Mouse (Mus musculus) common myeloid progenitor, adult 5-6 weeks (primary cell): ENCODE measurements around the gene Tmem39b. TPM values are rescaled to one million over a fixed set of nuclear protein-coding genes. Genes with fewer than 3 reads are reported as not detected.
A peak's percentile ranks its signal among the peaks of the same experiment; 100 is the strongest.

Experiments used
- ATAC-seq: replicated peaks from 2 replicates; pipeline ENCODE4 v1.8.0; 2016; ENCODE audit warnings: low read depth, mild to moderate bottlenecking, moderate TSS enrichment, inconsistent platforms; ENCODE audit not compliant: poor library complexity, severe bottlenecking
- total RNA-seq: library from RNA; stranded (forward); fragments of 200-1000, 187-1606 nt; gene quantifications from 2 replicates; pipeline ENCODE4 v1.2.3, GENCODE M21; 2017

Gene Tmem39b
- total RNA-seq, 1 experiment from 2014 or later, result 7.9 TPM

DNA sequence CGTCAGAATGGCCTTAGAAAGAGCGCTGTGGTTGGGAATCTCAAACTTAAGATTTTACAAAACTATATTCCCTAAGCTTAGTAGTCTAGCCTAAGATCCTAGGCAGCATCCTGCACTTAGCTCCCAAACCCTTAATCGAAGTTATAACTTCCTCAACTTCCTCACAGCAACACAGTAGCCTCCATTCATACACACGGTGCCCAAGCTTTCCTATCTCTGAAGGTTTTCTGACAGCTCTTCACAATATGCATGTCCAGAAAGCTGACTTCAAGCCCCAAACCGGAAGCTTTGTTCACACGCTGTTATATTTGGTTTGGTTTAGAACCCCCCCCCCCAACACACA, 852 bp downstream of the Tmem39b start:
- ATAC-seq, result no peak

DNA sequence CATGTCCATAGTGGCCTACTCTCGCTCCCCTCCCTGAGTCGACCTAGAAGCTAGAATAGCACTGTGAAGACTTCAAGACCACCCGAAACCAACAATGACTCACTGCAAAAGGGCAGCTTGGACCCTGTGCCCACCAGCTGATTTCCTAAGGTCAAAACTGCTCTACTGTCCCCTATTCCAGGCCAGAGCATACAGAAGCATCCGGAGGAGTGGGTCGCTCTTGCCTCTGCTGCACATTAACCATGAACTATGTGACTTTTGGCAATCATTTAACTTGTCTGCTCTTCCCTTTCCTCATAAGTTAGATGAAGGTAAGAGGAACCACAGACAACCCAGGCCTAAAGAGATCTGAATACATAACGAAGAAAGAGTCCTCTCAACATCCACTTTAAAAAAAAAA, 12.1 kb downstream of the Tmem39b start:
- ATAC-seq, result no peak

DNA sequence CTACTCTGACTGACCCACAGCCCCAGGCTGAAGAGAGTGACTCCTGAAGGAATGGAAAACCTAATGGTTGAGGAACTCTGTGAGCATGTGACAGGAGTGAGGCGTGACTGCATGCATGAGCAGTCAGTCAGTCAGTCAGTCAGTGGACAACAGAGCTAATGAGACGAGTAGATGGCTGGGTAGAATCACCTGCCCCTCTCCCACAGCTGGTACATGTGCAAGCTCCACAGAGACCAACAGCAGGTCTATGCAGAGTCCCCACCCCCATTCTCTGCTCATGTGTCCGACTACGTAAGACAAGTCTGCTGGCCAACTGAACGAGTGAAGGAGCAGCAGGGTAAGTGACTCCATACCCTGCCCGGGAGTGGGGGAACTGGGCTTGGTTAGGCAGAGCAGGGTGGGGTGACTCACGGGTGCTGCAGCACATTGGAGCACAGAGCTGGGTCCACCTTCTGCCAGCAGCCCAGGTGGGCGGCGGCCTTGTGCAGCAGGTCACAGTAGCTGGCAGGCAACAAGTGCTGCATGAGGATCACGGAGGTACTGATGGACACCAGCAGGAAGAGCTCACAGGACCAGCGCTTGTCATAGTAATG, 12.6 kb downstream of the Tmem39b start:
- no peak for ATAC-seq

DNA sequence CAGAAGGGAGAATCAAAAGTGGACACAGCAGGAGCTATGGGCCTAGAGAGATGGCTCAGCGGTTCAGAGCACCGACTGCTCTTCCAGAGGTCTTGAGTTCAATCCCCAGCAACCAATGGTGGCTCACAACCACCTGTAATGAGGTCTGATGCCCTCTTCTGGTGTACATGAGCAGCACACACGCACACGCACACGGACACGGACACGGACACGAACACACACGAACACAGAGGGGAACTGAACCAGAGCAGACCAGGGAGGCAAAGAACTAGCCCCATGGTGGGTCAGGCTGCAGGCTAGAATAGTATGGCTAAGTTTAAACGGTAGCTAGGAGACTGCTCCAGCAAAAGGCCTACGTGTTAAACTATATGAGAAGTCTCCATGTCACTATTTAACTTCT, 14.8 kb downstream of the Tmem39b start:
- no peak for ATAC-seq

DNA sequence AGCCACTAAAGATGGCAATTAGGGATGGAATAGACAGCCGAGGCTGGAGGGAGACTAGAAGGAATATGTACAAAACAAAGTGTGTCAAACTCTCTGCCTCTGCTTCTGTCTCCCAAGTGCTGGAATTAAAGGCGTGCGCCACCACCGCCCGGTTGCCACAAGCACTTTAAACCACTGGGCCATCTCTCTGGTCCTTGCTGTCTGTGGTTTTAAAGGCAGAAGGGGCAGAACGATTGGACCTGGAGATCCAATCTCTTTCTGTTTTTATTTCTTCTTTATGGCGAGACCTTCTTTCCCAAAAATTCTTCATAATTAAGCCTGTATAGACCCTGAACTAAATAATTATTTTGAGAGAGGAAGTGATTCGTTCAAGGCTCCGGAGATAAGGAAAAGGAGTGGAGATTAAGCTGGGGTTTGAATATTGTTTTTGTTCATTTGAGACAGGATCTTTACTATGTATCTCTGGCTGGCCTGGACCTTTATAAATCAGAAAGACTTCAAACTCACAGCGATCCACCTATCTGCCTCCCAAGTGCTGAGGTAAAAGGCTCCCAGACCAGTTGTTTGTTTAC, 23.7 kb downstream of the Tmem39b start:
- ATAC-seq, result peak; percentile 54

DNA sequence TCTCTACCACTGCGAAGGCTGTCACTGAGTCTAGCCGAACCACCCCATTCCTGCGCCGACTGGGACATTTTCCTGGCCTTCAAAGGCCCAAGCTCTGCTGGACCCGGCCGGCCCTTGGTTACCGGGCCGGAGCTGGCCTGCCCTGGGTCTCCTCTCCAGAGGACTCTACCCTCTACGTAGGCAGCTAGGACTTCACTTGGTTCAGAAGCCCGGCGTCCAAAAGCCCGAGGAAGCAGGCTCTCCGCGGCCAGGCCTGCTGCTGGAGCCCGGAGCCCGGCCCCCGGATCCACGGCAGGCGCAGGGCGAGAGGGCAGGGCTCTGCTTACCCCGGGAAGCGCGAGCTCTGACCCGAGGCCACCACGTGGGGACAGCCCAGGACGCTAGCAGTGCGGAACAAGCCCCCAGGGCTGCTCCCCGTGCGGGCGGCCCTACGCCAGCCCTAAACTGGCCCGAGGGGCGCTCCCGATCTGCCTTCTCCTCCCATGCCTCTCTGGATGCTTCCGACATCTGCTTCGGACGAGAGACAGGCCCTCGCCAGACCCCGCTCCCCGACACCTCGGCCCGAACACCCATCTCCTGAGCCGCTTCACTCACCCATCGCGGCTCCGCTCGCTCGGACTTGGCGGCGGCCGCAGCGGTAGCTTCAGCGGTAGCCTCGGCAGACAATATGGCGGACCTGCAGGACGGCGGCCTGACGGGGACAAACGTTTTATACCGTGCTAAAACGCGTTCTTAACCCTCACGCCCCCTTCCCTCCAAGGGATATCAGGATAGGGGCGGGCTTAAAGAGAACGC, 24.4 kb downstream of the Tmem39b start, which contains the start of gene Kpna6:
Gene Kpna6, minus strand, starts transcription at position 685 of the 795 bp plus-strand sequence.
- peak; percentile 94 for ATAC-seq

DNA sequence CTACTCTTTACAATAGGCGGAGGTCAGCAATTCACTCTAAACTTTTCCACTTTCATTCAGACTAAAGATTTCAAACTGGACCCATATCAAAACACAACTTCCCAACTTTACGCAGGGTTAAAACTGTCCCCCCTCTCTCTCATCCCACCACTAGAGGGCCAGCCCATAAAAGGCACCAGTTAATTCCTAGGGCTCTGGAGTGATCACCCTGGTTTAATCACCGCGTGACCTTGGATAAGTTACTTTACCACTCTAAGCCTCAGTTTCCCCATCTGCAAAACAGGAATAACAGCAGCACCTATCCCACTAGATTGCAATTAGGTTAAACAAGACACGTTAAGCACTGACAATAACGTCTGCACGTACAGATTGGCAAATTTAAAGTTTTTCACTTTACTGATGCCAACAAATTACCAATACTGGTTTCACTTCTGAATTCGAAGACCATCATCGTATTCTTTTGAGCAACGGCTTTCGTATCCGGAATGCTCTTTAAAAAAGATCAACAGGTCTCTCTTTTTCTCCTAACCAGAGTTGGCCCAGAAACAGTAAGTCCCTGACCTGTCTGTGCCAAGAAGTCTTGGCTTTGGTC, 25.1 kb downstream of the Tmem39b start:
- peak; percentile 61 for ATAC-seq

DNA sequence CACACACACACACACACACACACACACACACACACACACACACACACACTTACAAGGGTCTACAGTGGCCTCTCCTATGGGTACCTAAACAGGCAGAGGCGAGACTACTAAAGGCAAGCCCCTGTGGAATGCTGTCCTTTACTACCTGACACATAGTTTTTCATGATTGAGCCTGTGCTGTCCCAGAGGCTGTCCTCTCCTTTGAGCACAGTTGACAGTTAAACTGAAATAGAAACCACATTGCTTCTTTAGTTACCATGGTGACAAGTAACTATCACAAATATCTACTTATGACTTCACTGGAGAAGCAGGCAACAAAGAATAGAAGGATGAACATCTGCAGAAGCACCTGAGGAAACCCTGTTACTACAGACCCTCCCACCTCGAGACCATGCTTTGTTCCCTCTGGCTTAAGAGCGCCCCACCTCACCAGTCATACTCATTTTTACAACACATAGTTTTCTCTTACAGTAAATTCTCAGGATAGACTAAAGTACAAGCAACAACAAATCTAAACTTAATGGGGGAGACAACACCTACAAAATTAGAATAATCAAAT, 34.3 kb downstream of the Tmem39b start:
- 0 out of 2 replicates have a peak, but pooled peaks have one; percentile 32 for ATAC-seq

DNA sequence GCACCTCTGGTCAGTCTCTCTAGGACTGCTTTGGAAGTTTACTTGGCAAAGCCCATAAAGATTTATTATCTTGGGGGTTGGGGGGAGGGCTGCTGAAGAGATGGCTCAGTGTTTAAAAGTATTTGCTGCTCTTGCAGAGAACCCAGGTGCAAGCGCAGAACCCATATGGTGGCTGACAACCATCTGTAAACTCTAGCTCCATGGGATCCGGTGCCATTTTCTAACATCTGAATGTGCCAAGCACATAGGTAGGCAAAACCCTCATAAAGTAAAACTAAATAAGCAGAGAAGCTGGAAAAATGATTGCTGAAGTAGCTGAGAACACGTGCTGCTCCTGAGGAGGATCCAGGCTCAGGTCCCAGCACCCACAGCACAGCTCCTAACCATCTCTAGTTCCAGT, 35.1 kb downstream of the Tmem39b start:
- no peak for ATAC-seq

DNA sequence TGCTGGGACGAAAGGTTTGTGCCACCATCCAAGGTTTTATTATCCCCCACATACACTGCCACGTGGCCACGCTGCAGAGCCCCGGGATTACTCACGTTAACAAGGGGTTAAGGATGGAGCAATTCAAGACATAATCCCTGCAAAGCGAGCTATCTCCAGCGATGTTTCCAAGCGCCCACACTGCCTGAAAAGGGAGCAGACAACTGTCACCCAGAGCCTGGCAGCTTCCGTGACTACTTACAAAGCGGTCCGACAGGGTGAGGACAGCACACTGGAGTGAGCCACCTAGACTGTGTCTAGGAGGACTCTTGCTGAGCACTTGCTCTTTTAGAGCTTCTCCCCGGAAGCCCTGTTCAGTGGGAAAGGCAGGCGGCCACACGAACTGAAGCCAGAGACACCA, 41.9 kb downstream of the Tmem39b start:
- ATAC-seq, result no peak

DNA sequence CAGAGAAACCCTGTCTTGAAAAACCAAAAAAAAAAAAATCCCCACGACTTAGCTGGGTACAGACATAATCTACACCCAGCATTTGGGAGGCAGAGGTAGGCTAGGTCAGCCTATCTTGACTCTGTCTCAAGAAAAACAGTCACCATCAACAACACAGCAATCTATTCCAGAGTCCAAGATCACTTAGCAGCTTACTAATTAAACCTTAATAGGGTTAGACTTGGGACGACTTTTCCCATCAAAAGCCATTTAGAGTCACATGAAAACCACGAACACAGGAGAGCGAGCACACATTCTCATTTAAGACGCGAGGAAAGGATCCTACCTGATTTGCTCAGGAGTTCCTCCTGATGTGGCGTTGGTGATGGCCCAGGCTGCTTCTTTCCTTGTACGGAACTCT, 46.3 kb downstream of the Tmem39b start:
- no peak for ATAC-seq

DNA sequence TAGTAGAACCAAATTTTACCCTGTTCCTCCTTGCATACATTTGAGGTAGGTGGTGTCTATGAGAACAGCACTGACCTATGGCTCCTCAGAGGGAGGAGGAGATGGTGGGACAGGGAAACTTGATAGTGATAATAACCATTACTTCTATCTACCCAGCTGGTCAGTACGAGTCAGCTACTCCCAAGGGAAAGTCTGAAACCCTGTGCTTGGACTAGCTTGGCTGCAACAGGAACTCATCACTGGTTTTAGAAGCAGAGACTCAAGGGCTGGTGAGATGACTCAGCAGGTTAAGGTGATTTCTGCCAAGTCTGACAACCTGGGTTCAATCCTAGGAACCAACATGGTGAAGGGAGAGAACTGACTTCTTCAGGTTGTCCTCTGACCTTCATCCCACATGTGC, 48.0 kb downstream of the Tmem39b start:
- ATAC-seq, result no peak

DNA sequence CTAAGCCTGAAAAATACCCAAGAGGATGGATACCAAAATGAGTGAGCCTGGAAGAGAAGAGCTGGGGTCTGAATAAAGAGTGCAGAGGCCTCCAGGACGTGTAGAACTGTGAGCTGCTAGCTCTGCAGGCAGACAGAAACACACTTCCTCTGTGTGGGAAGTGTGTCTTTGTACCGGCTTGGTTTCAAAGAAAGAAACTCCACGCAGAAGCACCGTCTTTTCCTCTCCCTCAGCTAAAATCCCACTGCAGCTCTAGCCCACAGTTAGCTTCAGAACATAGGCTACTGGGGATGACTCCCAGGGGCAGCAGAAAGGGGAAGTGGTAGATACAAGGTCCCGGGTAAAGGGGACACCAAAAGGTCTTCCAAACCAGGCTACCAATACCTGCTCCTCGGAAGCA, 51.4 kb downstream of the Tmem39b start:
- no peak for ATAC-seq

DNA sequence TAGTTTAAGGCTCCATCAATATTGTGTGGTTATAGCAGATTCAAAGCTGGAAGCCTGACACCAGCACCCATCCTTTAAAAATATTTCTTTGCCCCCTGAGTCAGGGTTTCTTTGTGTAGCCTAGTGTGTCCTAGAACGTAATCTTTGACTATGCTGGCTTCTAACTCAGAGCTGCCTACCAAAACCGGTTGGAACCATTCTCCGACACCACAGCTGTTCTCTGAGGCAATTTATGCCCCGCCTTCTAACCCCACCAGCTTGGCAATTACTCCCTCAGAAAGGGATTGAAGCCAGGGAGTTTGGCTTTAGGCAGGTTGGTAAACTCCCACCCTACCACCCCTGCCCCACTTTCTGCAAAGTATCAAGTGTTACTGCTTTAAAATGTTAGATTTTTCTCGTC, 54.9 kb downstream of the Tmem39b start:
- no peak for ATAC-seq

DNA sequence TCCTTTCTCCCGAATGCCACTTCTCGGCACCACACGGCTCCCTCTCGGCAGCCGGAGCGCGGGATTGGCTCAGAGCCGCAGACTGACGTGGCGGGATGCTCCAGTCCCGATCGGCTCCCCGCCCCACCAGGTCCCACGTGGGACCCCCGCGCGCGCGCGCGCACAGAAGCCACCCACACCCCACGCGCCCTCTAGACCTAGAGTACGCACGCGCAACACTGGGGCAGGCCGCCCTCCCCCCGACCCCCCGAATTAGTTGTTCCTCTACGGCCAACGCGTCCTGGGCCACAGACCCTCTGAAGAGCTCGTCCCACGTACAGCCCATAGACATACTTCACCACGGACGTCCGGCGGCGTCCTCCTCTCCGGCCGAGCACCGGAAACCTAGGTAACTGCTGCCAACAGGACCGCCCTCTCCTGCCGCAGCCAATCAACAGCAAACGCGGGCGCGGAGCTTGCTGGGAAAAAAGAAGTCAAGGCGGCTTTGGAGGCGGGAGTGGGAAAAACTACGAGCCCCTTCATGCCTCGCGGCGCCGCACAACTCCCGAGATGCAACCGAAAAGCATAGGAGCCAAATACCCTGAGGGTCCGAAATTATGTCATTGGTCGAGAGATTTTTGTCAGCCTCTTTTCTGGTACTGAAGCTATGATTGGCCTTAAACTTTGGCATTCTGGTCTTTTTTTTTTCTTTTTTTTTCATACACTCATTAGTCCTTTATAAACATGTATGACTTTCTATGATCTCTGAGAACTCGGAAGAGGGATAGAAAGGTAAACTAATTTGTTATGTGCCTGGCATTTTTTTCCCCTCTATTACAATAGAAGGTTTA, 55.8 kb downstream of the Tmem39b start, which contains the start of gene Txlna:
Gene Txlna, minus strand, starts transcription at position 428 of the 830 bp plus-strand sequence.
- peak; percentile 87 for ATAC-seq

DNA sequence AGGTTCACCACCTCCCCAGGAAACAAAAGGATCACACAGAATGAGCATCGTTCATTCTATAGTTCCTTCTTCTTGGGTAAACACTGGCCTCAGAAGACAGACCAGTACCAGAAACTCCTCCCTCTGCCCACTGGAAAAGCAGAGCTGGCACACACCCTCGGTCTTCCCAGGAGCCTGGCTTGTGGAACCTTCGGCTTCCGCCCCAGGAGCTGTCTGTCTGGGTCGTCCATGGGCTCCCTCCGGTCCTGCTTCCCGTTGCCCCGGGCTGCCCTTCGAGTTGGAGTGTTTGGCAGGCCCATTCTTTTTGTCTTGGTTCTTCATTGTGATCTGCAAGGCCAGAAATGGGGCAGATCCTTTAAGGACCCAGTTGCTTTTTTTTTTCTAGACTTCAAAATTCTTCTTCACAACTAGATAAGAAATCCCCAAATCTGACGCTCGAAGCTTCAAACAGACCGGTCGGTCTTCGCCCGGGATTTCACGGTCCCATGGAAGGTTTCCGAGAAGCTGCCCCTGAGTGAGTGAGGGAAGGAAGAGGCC, 56.5 kb downstream of the Tmem39b start:
- 0 out of 2 replicates have a peak, but pooled peaks have one; percentile 8 for ATAC-seq

DNA sequence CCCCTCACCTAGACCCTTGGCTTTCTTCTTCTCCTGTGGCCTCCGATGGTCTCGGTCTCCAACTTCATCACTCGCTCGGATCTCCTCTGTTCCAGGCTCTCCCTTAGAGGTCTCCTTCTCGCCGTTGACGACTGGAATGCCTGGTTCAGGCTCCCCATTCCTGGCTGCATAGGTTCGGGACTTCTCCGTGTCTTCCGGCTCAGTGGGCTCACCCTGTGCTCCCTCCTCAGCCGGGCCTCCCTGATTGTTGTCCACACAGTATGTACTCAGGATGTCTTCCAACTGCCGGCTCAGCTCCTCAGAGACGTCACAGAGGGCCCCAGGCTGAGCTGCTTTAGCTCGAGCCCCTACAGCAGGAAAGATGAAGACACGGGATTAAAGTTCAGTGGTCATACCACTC, 57.4 kb downstream of the Tmem39b start:
- no peak for ATAC-seq

DNA sequence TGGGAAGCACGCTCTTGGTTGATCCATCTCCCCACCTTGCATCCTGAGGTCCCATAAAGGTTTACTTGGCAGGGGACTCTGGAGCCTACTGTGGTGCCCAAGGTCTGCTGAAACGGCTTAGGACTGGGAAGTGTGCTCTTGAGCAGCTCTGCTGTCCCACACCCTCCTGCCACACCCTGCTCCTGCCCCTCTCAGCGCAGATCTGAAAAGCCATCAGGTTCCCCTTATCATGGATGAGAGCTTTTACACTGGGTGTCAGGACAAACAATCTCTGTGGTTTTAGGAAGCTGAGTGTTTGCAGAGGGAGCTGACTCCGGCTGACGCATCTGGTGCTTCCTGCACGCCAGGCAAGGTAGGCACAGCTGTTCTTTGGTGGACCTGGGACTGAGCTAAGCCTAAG, 62.8 kb downstream of the Tmem39b start:
- ATAC-seq, result no peak

DNA sequence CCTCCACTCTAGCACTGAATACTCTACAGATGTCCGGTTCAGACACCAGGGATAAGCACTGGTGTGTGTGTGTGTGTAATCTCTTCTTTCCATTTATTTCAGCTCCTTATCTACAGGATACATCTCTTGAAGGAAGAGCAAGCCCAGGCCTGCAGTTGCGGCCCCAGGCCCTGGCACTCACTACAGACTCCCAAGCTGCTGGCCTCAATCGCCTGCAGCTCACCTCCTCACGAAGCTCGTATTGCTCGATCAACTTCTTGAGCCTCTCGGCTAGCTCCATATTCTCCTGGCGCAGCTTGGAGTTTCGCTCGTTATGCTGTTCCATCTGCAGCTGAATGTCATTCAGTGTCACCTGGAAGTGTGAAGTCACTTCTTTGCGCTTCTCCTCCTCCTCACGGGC, 64.8 kb downstream of the Tmem39b start:
- no peak for ATAC-seq

DNA sequence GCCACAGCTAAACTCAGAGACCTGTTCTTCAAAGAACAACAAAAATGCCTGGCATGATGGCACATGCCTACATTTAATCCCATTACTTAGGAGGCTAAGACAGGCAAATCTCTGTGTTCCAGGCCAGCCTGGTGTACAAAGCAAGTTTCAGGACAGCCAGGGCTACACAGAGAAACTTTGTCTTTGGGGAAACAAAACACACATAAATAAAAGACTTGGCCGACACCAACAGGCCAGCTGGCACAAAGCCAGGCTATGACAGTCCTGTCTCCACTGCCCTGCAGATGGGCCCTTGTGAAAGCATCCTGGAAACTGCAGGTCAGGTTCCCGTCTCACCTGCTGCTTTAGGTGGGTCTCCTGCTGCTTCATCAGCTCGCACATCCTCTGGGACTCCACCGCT, 65.7 kb downstream of the Tmem39b start:
- no peak for ATAC-seq
